Comparison of ENCODE assay signal across 6 mouse cellular contexts in genomic region chr13:100057738-100058137, GRCm38 (mm10). TPM values are rescaled to one million over a fixed set of nuclear protein-coding genes. Genes with fewer than 3 reads are reported as not detected.
DNase-seq lines count a peak whose midpoint lies in the region.

No protein-coding gene starts in this region.

- DNase-seq in adrenal gland, adult 2 months, result peak; percentile 8
- peak; percentile 6 for DNase-seq in heart, postnatal 4 days
- peak; percentile 10 for DNase-seq in kidney, postnatal 14 days
- DNase-seq in lung, postnatal 10 days, result peak; percentile 4
- peak; percentile 15 for DNase-seq in testis, postnatal 14 days (ENCODE audit: low spot score)
- DNase-seq in urinary bladder, postnatal 10 days (ENCODE audit: low spot score), result peak; percentile 13

RNA-seq across cellular contexts. Expression of gene Mccc2, which starts 42.3 kb away (rescaled TPM):
- 10 to 100 TPM; 66.6 to 87.3 TPM for total RNA-seq in adrenal gland, adult 2 months (2021)
- polyA plus RNA-seq in adrenal gland, adult 2 months (2012; rRNA removed), result 63.3 and 72.2 TPM in 2 replicates
- 10 to 100 TPM; 26.7 to 29.5 TPM for total RNA-seq in heart, postnatal 4 days (2021)

RNA-seq across cellular contexts. Expression of gene Bdp1, which starts 46.1 kb away (rescaled TPM):
- total RNA-seq in adrenal gland, adult 2 months (2021), result 10 to 100 TPM; 17.3 to 45.7 TPM
- 0.73 and 1.3 TPM in 2 replicates for polyA plus RNA-seq in adrenal gland, adult 2 months (2012; rRNA removed)
- total RNA-seq in heart, postnatal 4 days (2021), result 10 to 100 TPM; 27.2 to 28.3 TPM

RNA-seq across cellular contexts. Expression of gene Serf1, which starts 50.1 kb away (rescaled TPM):
- total RNA-seq in adrenal gland, adult 2 months (2021), result 10 to 100 TPM; 12.4 to 31.1 TPM
- 11.7 and 24.1 TPM in 2 replicates for polyA plus RNA-seq in adrenal gland, adult 2 months (2012; rRNA removed)
- total RNA-seq in heart, postnatal 4 days (2021), result 10 to 100 TPM; 20.8 to 28.8 TPM

Comparison
In these comparisons a context has a peak if more than half of its experiments do, and no peak if none do; other contexts are left out.
1. Peak in every context shown above with its lines: DNase-seq.